Mouse (Mus musculus) small intestine, adult 2 months (tissue): ENCODE measurements around the gene Tial1.

Experiments
- CTCF ChIP-seq: fragments of 200-500 bp; IDR thresholded peaks from 2 replicates; pipeline ENCODE4 v1.5.1; 2012; ENCODE audit warnings: low read depth, mild to moderate bottlenecking, control low read depth, inconsistent platforms, low read length, moderate library complexity, mixed read lengths; ENCODE audit not compliant: insufficient replicate concordance, insufficient read length; ENCODE audit errors: extremely low read depth
- POLR2A ChIP-seq: fragments of 200-500 bp; IDR thresholded peaks from 2 replicates; pipeline ENCODE4 v1.6.1; 2012; ENCODE audit warnings: low read depth, mild to moderate bottlenecking, control low read depth, inconsistent platforms, low read length, moderate library complexity

DNA sequence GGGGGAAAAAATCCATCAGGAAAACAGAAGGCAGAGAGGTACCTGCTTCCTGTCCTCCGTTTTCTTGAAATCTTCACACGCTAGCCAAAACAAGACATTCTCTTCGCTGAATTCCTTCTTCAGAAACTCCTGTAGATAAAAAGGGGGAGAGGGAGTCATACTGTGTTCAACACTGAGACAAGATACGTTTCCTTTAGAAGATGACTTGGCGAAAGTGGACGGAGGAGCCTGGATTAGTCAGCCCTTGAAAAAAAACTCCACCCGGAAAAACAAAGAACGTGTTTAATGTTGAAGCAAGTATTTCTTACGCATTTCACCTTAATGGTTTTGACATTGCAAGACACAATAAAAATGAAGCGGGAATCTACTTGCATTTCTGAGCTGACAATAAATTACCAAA, 58.4 kb downstream of the Tial1 start:
- TF ChIP-seq CTCF (no peak), POLR2A (no peak)
